Mouse (Mus musculus) E14TG2a.4 (cell line): ENCODE measurements around the gene Olfr469.

Experiments used
- H3K27me3 ChIP-seq: 2 replicates; pipeline ENCODE4 v1.6.1; 2014; ENCODE audit warnings: low read length, control low read depth; ENCODE audit not compliant: insufficient read depth
- H3K36me3 ChIP-seq: 2 replicates; pipeline ENCODE4 v1.6.1; 2014; ENCODE audit warnings: low read length, control low read depth; ENCODE audit not compliant: insufficient read depth
- H3K4me1 ChIP-seq: replicated peaks from 2 replicates; pipeline ENCODE4 v1.6.1; 2014; ENCODE audit warnings: low read depth, low read length, control low read depth
- H3K4me3 ChIP-seq: replicated peaks from 2 replicates; pipeline ENCODE4 v1.5.1; 2014; ENCODE audit warnings: mild to moderate bottlenecking, low read length
- H3K9me3 ChIP-seq: 2 replicates; pipeline ENCODE4 v1.6.1; 2014; ENCODE audit warnings: low read length, control low read depth
- CTCF ChIP-seq: conservative IDR thresholded peaks from 2 replicates; pipeline ENCODE4 v1.5.1; 2014; ENCODE audit warnings: low read length
- NANOG ChIP-seq: IDR thresholded peaks from 2 replicates; pipeline ENCODE4 v1.6.1; 2014; ENCODE audit warnings: borderline replicate concordance, low read length, mixed read lengths
- POU5F1 ChIP-seq: IDR thresholded peaks from 2 replicates; pipeline ENCODE4 v1.6.1; 2014; ENCODE audit warnings: low read length, borderline replicate concordance

Olfr469 gene

GRCm38 (mm10) chr7:107787977-107788620 lies 37.2 kb downstream of the Olfr469 start:
- Histone ChIP-seq H3K36me3 (no peaks in the 10 kb centered on the region), H3K27me3 (0 out of 2 replicates have a peak, but pooled peaks cover 1% of the 10 kb centered on the region), H3K4me3 (no peak overlapping the region), H3K4me1 (no peaks in the 10 kb centered on the region), H3K9me3 (no peaks in the 10 kb centered on the region)
- TF ChIP-seq CTCF, result peak; percentile 71
- no peak for TF ChIP-seq NANOG

- H3K4me1 ChIP-seq, result 0 out of 2 replicates have a peak, but pooled peaks cover 5% of the 10 kb centered on the region
- no peak for TF ChIP-seq NANOG
- TF ChIP-seq POU5F1, result no peak
- peak; percentile 93 for TF ChIP-seq CTCF
These were observed 45.7 kb downstream of the Olfr469 start for GRCm38 (mm10) chr7:107779611-107780010.

GRCm38 (mm10) chr7:107778216-107778615 lies 47.1 kb downstream of the Olfr469 start:
- TF ChIP-seq CTCF, result no peak
- H3K9me3 ChIP-seq, result peaks cover 10% of the 10 kb centered on the region
- H3K27me3 ChIP-seq, result peaks cover 8% of the 10 kb centered on the region

More at GRCm38 (mm10) chr7:107779611-107780010, 45.7 kb downstream of the Olfr469 start:
- no peak overlapping the region for H3K4me3 ChIP-seq
- H3K27me3 ChIP-seq, result peaks cover 8% of the 10 kb centered on the region
- peaks cover under 1% of the 10 kb centered on the region; the same call in 1 of the 2 replicates for H3K9me3 ChIP-seq
- H3K36me3 ChIP-seq, result no peaks in the 10 kb centered on the region

GRCm38 (mm10) chr7:107770812-107771211 lies 54.5 kb downstream of the Olfr469 start:
- Histone ChIP-seq H3K4me3 (no peak overlapping the region), H3K4me1 (peaks cover 23% of the 10 kb centered on the region), H3K27me3 (no peaks in the 10 kb centered on the region), H3K36me3 (no peaks in the 10 kb centered on the region), H3K9me3 (peaks cover 24% of the 10 kb centered on the region)
- no peak for TF ChIP-seq NANOG
- TF ChIP-seq CTCF, result no peak
- TF ChIP-seq POU5F1, result no peak

More at GRCm38 (mm10) chr7:107778216-107778615, 47.1 kb downstream of the Olfr469 start:
- Histone ChIP-seq H3K4me3 (no peak overlapping the region), H3K4me1 (0 out of 2 replicates have a peak, but pooled peaks cover 5% of the 10 kb centered on the region), H3K36me3 (no peaks in the 10 kb centered on the region)
